Mouse (Mus musculus): ENCODE results near the gene Hdac9. TPM values are rescaled to one million over a fixed set of nuclear protein-coding genes. Genes with fewer than 3 reads are reported as not detected.

Gene Hdac9
- total and polyA plus RNA-seq, 3 experiments = 0.03 to 0.19 TPM; not detected in 1

GRCm38 (mm10) chr12:34461728-34462127 is 455.2 kb downstream of the Hdac9 start:
- TF ChIP-seq USF1 (IDR thresholded peaks at IDR 0.05; ENCODE audit: low read depth, low read length) (no peak), TBP (IDR thresholded peaks at IDR 0.05; ENCODE audit: low read depth, low read length) (no peak), ELF1 (IDR thresholded peaks at IDR 0.05; ENCODE audit: low read depth, low read length) (no peak), NELFE (IDR thresholded peaks at IDR 0.05; ENCODE audit: low read depth, low read length) (no peak), GATA1 (IDR thresholded peaks at IDR 0.05; ENCODE audit: low read depth, low read length) (no peak), MEF2A (IDR thresholded peaks at IDR 0.05; ENCODE audit: extremely low read depth, insufficient replicate concordance, low read depth, low read length, poor library complexity, severe bottlenecking) (no peak), ETS1 (IDR thresholded peaks at IDR 0.05; ENCODE audit: low read depth, low read length) (no peak), ZC3H11A (IDR thresholded peaks at IDR 0.05; ENCODE audit: low read depth, low read length) (no peak), RCOR1 (IDR thresholded peaks at IDR 0.05; ENCODE audit: low read depth, low read length) (no peak), POLR2A (IDR thresholded peaks at IDR 0.05; ENCODE audit: control insufficient read depth in 1 of 2, insufficient read depth in 1 of 2, low read depth in 1 of 2, low read length in 2 of 2, poor library complexity in 1 of 2) (no peak), GABPA (IDR thresholded peaks at IDR 0.05; ENCODE audit: low read depth, low read length) (no peak), MYC (IDR thresholded peaks at IDR 0.05; ENCODE audit: low read depth, low read length) (no peak), CTCF (IDR thresholded peaks at IDR 0.05 in 2 of 3, conservative IDR thresholded peaks at IDR 0.05 in 1 of 3; ENCODE audit: control insufficient read depth in 1 of 3, insufficient read depth in 1 of 3, low read depth in 2 of 3, low read length in 3 of 3, poor library complexity in 1 of 3, severe bottlenecking in 1 of 3) (no peak), MXI1 (IDR thresholded peaks at IDR 0.05; ENCODE audit: low read depth, low read length) (no peak), SMC3 (IDR thresholded peaks at IDR 0.05; ENCODE audit: low read depth, low read length) (no peak), RAD21 (IDR thresholded peaks at IDR 0.05; ENCODE audit: low read depth, low read length) (no peak), NRF1 (IDR thresholded peaks at IDR 0.05; ENCODE audit: insufficient read depth, low read depth, low read length, poor library complexity, severe bottlenecking) (no peak), USF2 (IDR thresholded peaks at IDR 0.05; ENCODE audit: borderline replicate concordance in 1 of 2, insufficient read depth in 1 of 2, low read depth in 1 of 2, low read length in 2 of 2) (no peak)
- H3K27ac ChIP-seq (ENCODE audit: control insufficient read depth, low read depth, low read length) = no peak overlapping the region

GRCm38 (mm10) chr12:34452643-34453042 is 464.3 kb downstream of the Hdac9 start:
- no peak overlapping the region for H3K4me3 ChIP-seq (ENCODE audit: control insufficient read depth in 1 of 2, insufficient read depth in 1 of 2, low read depth in 2 of 2, low read length in 2 of 2)
- no peaks in the 10 kb centered on the region for H3K79me2 ChIP-seq (ENCODE audit: control insufficient read depth, insufficient read depth, low read length, poor library complexity)
- no peaks in the 10 kb centered on the region for H3K27me3 ChIP-seq (ENCODE audit: control insufficient read depth in 1 of 2, insufficient read depth in 2 of 2, low read length in 2 of 2)
- no peaks in the 10 kb centered on the region for H3K4me1 ChIP-seq (ENCODE audit: control insufficient read depth in 1 of 2, insufficient read depth in 2 of 2, low read length in 2 of 2)
- no peaks in the 10 kb centered on the region for H3K9me3 ChIP-seq (replicated peaks; ENCODE audit: insufficient read depth, low read length)
- H3K9ac ChIP-seq (ENCODE audit: control insufficient read depth, low read depth, low read length, poor library complexity, severe bottlenecking) = no peak overlapping the region
- TF ChIP-seq EP300 (IDR thresholded peaks at IDR 0.05; ENCODE audit: low read depth in 1 of 2, low read length in 2 of 2) = no peak
- TF ChIP-seq MAX (IDR thresholded peaks at IDR 0.05; ENCODE audit: low read length) = no peak
- no peaks in the 10 kb centered on the region for H3K36me3 ChIP-seq (ENCODE audit: control insufficient read depth in 1 of 2, insufficient read depth in 2 of 2, low read length in 2 of 2)
- no peak for DNase-seq (ENCODE audit: low read depth, low spot score)
- H3K27ac ChIP-seq (ENCODE audit: control insufficient read depth, low read depth, low read length) = no peak overlapping the region

More at GRCm38 (mm10) chr12:34461728-34462127, 455.2 kb downstream of the Hdac9 start:
- Histone ChIP-seq H3K27me3 (ENCODE audit: control insufficient read depth in 1 of 2, insufficient read depth in 2 of 2, low read length in 2 of 2) (no peaks in the 10 kb centered on the region), H3K9me3 (replicated peaks; ENCODE audit: insufficient read depth, low read length) (no peaks in the 10 kb centered on the region), H3K9ac (ENCODE audit: control insufficient read depth, low read depth, low read length, poor library complexity, severe bottlenecking) (no peak overlapping the region), H3K79me2 (ENCODE audit: control insufficient read depth, insufficient read depth, low read length, poor library complexity) (no peaks in the 10 kb centered on the region), H3K4me1 (ENCODE audit: control insufficient read depth in 1 of 2, insufficient read depth in 2 of 2, low read length in 2 of 2) (no peaks in the 10 kb centered on the region), H3K4me3 (ENCODE audit: control insufficient read depth in 1 of 2, insufficient read depth in 1 of 2, low read depth in 2 of 2, low read length in 2 of 2) (no peak overlapping the region), H3K36me3 (ENCODE audit: control insufficient read depth in 1 of 2, insufficient read depth in 2 of 2, low read length in 2 of 2) (no peaks in the 10 kb centered on the region)
- no peak for DNase-seq (ENCODE audit: low read depth, low spot score)
